Mouse (Mus musculus): ENCODE results near the gene Agbl3. TPM values are rescaled to one million over a fixed set of nuclear protein-coding genes. Genes with fewer than 3 reads are reported as not detected.

The Agbl3 gene
- polyA plus RNA-seq, 1 experiment from 2014 or later: 12.7 TPM

DNA sequence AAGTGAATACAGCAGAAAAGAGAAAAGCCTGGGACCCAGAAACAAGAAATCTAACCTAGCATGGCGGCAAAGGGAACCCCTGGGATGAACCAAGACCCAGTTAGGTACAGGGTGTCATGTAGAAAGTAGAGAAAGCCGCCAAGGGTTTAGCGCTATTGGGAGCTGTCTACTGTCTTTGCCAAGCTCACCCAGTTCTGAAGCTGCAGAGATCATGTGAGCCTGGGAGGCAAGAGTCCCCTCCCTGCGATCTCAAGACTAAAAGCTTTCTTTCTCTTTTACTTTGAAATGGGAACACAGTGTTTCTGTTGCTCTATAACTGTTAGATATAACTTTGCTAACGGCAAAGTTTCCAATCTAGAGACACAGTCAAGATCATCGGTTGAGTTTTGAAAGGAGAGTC lies 82.1 kb downstream of the Agbl3 start:
- 95% methylated on average over 6 of the region's 6 CpGs for WGBS
- H3K27ac ChIP-seq: no peak overlapping the region
- ATAC-seq (ENCODE audit: low FRiP score) (no peak), DNase-seq (ENCODE audit: low spot score) (no peak)
- H3K4me1 ChIP-seq (replicated peaks; ENCODE audit: control insufficient read depth, insufficient read depth, low read length): no peaks in the 10 kb centered on the region
- H3K9me3 ChIP-seq (ENCODE audit: control insufficient read depth, low read length): no peaks in the 10 kb centered on the region
- no peaks in the 10 kb centered on the region for H3K36me3 ChIP-seq (replicated peaks; ENCODE audit: control insufficient read depth, insufficient read depth)
- H3K4me2 ChIP-seq (replicated peaks): no peak overlapping the region
- no peaks in the 10 kb centered on the region for H3K27me3 ChIP-seq (ENCODE audit: control insufficient read depth, insufficient read depth, low read length)
- H3K9ac ChIP-seq: no peak overlapping the region
- H3K4me3 ChIP-seq (replicated peaks; ENCODE audit: low read length): no peak overlapping the region

DNA sequence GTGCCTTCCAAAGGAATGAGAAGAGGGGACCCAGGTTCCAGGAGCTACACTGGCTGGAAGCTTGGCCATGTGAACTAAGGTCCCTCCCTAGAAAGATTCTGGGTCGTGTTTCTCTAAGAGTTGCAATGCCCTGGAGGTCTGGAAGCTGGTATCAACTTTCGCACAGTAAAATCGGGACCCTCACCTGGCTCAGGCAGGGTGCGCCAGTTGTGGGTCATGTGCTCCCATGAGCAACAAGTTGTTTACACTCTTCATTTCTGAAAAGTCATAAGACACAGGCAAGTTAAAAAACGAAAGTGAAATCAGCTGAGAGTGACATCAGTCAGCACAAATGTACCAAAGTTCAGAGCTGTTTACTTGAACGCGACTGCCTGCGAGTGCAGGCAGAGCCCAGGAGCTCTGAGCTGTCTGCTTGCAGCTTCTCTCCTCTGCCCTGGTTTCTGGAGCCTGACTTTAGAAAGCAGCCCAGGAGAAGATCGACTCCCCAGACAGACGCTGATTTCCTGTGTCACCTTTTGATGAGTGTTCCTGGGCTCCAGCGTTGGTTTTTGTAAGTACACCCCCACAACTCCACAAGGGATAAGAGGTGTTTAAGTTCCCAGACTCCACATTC lies 82.7 kb downstream of the Agbl3 start, which contains the start of gene Tmem140:
Gene Tmem140, plus strand, starts transcription at position 356 of the 613 bp plus-strand sequence.
- no peaks in the 10 kb centered on the region for H3K9me3 ChIP-seq (ENCODE audit: control insufficient read depth, low read length)
- no peak for ATAC-seq (ENCODE audit: low FRiP score)
- no peaks in the 10 kb centered on the region for H3K4me1 ChIP-seq (replicated peaks; ENCODE audit: control insufficient read depth, insufficient read depth, low read length)
- no peak within 1 kb of the TSS for H3K27ac ChIP-seq
- H3K4me3 ChIP-seq (replicated peaks; ENCODE audit: low read length): no peak within 1 kb of the TSS
- no peak within 1 kb of the TSS for H3K9ac ChIP-seq
- H3K4me2 ChIP-seq (replicated peaks): no peak within 1 kb of the TSS
- no peaks in the 10 kb centered on the region for H3K36me3 ChIP-seq (replicated peaks; ENCODE audit: control insufficient read depth, insufficient read depth)
- 70% methylated on average over 11 of the region's 11 CpGs for WGBS
- DNase-seq (ENCODE audit: low spot score): no peak
- H3K27me3 ChIP-seq (ENCODE audit: control insufficient read depth, insufficient read depth, low read length): no peaks in the 10 kb centered on the region

DNA sequence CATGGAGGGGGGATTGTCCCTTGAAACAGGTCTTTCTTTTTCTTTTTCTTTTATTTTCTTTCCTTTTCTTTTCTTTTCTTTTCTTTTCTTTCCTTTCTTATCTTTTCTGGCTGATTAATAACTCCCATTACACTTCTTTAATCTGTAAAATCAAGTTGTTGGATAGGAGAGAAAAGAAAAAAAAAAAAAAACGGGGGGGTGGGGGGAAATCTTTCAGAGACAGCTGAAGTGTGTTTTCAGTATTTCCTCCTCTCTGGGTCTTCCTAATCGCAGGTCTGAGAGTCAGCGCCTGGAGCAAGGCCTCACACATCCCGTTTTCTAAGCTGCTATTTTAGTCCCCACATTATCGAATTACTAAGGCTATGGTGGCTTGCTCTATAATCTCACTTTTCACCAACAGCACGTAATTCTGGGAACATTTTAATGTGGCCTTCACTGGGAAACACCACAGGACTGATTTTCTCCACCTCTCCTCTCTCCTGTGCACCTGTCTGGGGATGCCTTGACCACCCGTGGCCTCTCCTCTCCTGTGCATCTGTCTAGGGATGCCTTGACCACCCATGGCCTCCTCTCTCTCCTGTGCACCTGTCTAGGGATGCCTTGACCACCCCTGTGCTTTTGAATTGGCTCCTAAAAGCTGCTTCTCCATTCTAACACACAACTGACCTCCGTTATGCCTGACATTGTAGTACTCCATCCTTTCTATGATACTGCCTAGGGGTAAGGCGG lies 83.7 kb downstream of the Agbl3 start:
- 80% methylated on average over 9 of the region's 9 CpGs for WGBS
- Histone ChIP-seq H3K4me3 (replicated peaks; ENCODE audit: low read length) (no peak overlapping the region), H3K4me2 (replicated peaks) (no peak overlapping the region), H3K9ac (no peak overlapping the region), H3K27ac (no peak overlapping the region), H3K4me1 (replicated peaks; ENCODE audit: control insufficient read depth, insufficient read depth, low read length) (no peaks in the 10 kb centered on the region), H3K27me3 (ENCODE audit: control insufficient read depth, insufficient read depth, low read length) (no peaks in the 10 kb centered on the region), H3K36me3 (replicated peaks; ENCODE audit: control insufficient read depth, insufficient read depth) (no peaks in the 10 kb centered on the region), H3K9me3 (ENCODE audit: control insufficient read depth, low read length) (no peaks in the 10 kb centered on the region)
- ATAC-seq (ENCODE audit: low FRiP score): no peak
- no peak for DNase-seq (ENCODE audit: low spot score)

DNA sequence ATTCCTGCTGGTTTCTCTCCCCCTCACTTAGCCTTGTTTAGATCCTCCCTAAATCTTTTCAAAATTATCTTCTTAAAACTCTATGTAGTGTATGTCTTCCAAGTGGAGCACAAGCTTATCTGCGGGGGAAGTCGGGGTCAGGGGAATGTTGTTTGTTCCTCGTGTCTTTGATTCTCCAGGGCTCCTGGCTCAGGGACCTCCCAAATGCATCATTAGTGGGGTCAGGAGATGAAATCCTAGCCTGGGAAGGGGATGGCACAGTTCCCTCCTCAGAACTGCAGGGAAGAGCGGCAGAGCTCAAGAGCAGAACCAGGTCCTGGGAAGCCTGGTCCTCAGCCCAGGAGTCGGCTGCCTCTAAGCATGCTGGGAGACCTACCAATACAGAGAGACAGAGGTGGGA lies 85.0 kb downstream of the Agbl3 start:
- ATAC-seq (ENCODE audit: low FRiP score): no peak

DNA sequence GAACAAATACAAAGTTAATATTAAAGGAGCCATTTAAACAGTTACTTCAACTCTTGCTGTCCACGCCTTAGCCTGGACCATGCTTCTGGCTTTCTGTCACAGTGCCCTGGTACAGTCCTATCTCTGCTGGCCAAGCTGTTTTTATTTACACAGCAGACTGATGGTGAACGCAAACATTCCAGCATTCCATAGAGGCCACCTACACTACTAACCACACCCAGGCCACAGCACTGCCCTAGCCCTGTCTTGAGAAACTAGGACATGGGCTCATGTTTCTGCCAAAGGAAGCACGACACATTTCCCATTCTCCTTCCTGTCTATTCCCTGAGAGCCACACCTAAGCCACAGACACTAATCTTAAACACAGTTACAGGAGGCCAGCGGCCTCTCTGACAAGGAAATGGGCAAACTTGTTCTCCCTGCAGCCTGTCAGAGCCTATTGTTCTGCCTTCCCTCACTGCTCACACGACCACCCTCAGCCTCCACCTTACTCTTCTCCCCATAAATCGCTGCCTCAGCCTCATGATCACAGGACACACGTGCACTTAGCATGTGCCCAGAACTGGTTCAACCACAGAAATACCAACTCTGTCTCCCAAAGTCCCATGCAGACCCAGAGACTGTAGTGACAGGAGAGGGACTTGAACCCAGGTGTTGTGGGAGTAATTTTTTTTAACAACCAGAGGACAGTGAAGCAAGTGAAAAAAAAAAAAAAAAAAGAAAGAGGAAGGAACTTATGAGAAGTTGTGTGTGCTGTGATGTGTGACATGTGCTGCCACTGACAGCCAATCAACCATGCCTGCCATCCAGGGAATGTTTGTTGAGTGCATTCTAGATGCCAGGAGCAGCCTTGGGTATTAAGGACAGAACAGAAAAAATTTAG lies 85.7 kb downstream of the Agbl3 start:
- DNase-seq (ENCODE audit: low spot score) (no peak), ATAC-seq (ENCODE audit: low FRiP score) (no peak)
- H3K27ac ChIP-seq: no peak overlapping the region
- no peaks in the 10 kb centered on the region for H3K4me1 ChIP-seq (replicated peaks; ENCODE audit: control insufficient read depth, insufficient read depth, low read length)
- H3K4me2 ChIP-seq (replicated peaks): no peak overlapping the region
- H3K4me3 ChIP-seq (replicated peaks; ENCODE audit: low read length): no peak overlapping the region
- no peak overlapping the region for H3K9ac ChIP-seq
- H3K27me3 ChIP-seq (ENCODE audit: control insufficient read depth, insufficient read depth, low read length): no peaks in the 10 kb centered on the region
- no peaks in the 10 kb centered on the region for H3K36me3 ChIP-seq (replicated peaks; ENCODE audit: control insufficient read depth, insufficient read depth)
- no peaks in the 10 kb centered on the region for H3K9me3 ChIP-seq (ENCODE audit: control insufficient read depth, low read length)
- WGBS: 75% methylated on average over 7 of the region's 7 CpGs

More for the DNA sequence above, 85.0 kb downstream of the Agbl3 start:
- 79% methylated on average over 5 of the region's 5 CpGs for WGBS
- no peak for DNase-seq (ENCODE audit: low spot score)
- Histone ChIP-seq H3K9me3 (ENCODE audit: control insufficient read depth, low read length) (no peaks in the 10 kb centered on the region), H3K36me3 (replicated peaks; ENCODE audit: control insufficient read depth, insufficient read depth) (no peaks in the 10 kb centered on the region), H3K9ac (no peak overlapping the region), H3K4me3 (replicated peaks; ENCODE audit: low read length) (no peak overlapping the region), H3K4me2 (replicated peaks) (no peak overlapping the region), H3K27me3 (ENCODE audit: control insufficient read depth, insufficient read depth, low read length) (no peaks in the 10 kb centered on the region), H3K27ac (no peak overlapping the region), H3K4me1 (replicated peaks; ENCODE audit: control insufficient read depth, insufficient read depth, low read length) (no peaks in the 10 kb centered on the region)

DNA sequence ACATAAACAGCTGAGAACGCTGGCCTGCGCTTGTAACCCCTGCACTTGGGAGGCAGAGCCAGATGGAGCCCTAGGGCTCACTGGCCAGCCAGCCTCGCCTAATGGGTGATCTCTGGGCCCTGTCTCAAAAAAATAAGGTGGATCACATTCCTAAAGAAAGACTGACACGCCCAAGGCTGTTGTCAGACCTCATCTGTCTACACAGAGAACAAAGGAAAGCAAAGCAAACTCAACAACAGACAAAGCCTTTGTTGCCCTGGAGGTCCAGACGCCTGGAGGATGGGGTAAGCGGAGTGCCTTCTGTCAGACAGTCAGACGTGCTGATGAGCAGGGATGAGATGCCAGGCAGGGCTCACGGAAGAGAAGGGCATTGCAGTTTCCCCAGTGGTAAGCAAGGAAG lies 86.6 kb downstream of the Agbl3 start:
- ATAC-seq (ENCODE audit: low FRiP score): no peak
- Histone ChIP-seq H3K4me1 (replicated peaks; ENCODE audit: control insufficient read depth, insufficient read depth, low read length) (no peaks in the 10 kb centered on the region), H3K9me3 (ENCODE audit: control insufficient read depth, low read length) (no peaks in the 10 kb centered on the region), H3K27ac (no peak overlapping the region), H3K27me3 (ENCODE audit: control insufficient read depth, insufficient read depth, low read length) (no peaks in the 10 kb centered on the region), H3K9ac (no peak overlapping the region), H3K4me3 (replicated peaks; ENCODE audit: low read length) (no peak overlapping the region), H3K36me3 (replicated peaks; ENCODE audit: control insufficient read depth, insufficient read depth) (no peaks in the 10 kb centered on the region), H3K4me2 (replicated peaks) (no peak overlapping the region)
- DNase-seq (ENCODE audit: low spot score): no peak
- WGBS: 32% methylated on average over 8 of the region's 8 CpGs

- DNase-seq (ENCODE audit: low spot score) (no peak), ATAC-seq (ENCODE audit: low FRiP score) (no peak)
- Histone ChIP-seq H3K4me1 (replicated peaks; ENCODE audit: control insufficient read depth, insufficient read depth, low read length) (no peaks in the 10 kb centered on the region), H3K36me3 (replicated peaks; ENCODE audit: control insufficient read depth, insufficient read depth) (no peaks in the 10 kb centered on the region), H3K9me3 (ENCODE audit: control insufficient read depth, low read length) (no peaks in the 10 kb centered on the region), H3K27ac (no peak overlapping the region), H3K4me2 (replicated peaks) (no peak overlapping the region), H3K9ac (no peak overlapping the region), H3K27me3 (ENCODE audit: control insufficient read depth, insufficient read depth, low read length) (no peaks in the 10 kb centered on the region), H3K4me3 (replicated peaks; ENCODE audit: low read length) (no peak overlapping the region)
- 67% methylated on average over 16 of the region's 16 CpGs for WGBS
Measured at GRCm38 (mm10) chr6:34867301-34867994, 87.2 kb downstream of the Agbl3 start.

GRCm38 (mm10) chr6:34867995-34868350 lies 87.7 kb downstream of the Agbl3 start:
- Histone ChIP-seq H3K36me3 (replicated peaks; ENCODE audit: control insufficient read depth, insufficient read depth) (no peaks in the 10 kb centered on the region), H3K27me3 (ENCODE audit: control insufficient read depth, insufficient read depth, low read length) (no peaks in the 10 kb centered on the region), H3K4me2 (replicated peaks) (no peak overlapping the region), H3K9me3 (ENCODE audit: control insufficient read depth, low read length) (no peaks in the 10 kb centered on the region), H3K4me3 (replicated peaks; ENCODE audit: low read length) (no peak overlapping the region), H3K9ac (no peak overlapping the region), H3K4me1 (replicated peaks; ENCODE audit: control insufficient read depth, insufficient read depth, low read length) (no peaks in the 10 kb centered on the region), H3K27ac (no peak overlapping the region)
- no peak for ATAC-seq (ENCODE audit: low FRiP score)
- no peak for DNase-seq (ENCODE audit: low spot score)
- WGBS: 70% methylated on average over 10 of the region's 10 CpGs
